Mouse (Mus musculus) A20 (cell line): ENCODE data around the gene Sv2c.

Experiments
- DNase-seq: peaks from one replicate; pipeline ENCODE4 v3.0.0-alpha.2; 2011; ENCODE audit warnings: low read depth, low spot score

The Sv2c gene

DNA sequence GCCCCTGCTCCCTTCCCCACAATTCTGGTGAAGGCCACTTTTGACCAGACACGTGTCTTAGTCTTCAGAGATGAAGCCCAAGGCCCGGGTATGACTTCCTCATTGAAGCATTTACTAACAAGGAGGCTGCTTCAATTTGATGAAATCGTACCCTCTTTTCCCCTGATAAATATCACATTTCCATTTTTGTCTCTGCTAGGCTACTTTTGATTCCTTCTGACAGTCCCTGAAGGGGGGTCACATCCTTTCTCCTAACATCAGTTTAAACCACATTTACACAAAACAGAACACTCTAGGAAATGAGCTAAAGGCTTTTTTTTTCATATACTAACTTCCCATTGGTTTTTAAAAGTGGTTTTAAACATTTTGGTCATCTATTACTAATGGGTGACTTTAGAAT is 79.6 kb downstream of the Sv2c start:
- DNase-seq = no peak

DNA sequence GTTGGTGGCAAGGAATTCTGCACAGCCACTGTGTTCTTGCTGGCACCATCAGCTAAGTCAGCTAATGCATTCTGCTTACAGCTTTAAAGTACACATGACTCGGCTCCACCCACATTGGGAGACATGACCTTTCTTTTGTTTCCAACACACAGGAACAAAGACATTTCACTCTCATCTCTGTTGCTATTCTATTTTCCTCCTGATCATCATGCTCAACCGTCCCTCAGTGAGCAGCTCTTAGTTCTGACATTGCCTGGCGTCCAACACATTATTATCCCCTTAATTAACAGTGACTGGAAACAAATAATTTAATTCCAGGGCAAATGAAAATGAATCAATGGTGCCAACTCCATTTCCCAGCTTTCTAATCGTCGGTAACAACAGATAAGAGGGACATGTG is 87.0 kb downstream of the Sv2c start:
- no peak for DNase-seq

DNA sequence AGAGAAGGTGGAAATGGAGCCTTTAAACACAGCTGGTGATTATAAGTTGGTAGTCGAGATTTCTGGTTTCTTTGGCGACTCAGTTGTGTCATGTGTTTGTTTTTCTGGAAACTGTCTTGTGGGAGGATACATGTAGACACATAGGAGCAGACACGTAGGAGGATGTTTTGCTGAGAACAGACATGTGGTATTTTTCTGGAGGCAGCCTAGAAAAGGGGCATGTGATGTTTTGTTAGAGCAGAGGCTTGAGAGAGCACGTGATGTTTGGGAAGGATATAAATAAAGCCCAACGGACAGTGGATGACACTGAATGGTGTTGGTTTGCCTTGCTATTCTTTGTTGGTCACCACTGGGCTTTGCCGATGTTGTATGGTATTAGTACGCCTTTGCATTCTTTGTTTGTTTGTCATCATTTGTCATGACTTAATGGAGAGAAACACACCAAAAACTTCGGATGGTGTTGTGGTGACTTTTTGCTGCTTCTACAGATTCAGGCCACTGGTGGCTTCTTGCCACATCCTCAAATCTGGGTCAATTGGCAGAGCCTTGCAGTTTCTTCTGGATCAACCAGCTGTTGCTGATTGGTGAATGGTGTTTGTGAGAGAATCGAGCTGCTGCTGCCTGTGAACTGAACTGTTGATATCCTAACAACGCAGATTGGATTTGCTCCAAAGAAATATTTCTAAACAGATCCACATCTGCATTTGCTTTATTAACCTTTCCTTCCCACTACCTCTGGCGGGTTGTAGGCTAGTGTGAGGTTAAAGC is 91.9 kb downstream of the Sv2c start:
- no peak for DNase-seq

DNA sequence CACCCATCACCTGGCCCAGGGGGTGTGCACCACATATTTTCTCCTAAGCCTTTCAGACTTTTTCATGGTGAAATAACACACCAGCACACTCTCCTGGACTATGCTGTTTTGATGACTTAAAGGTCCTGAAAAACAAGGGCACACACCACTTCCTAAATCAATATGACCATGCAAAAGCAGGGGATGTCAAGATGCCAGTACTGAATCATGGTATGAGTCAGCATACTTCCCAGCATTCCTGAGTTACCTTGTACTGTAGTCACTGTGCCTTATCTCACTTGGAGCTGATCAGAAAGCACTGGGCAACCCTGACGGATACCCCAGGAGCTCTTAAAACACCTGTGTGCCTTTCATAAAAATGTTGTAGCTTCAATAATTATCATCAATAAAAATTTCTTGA is 92.8 kb downstream of the Sv2c start:
- DNase-seq = no peak

DNA sequence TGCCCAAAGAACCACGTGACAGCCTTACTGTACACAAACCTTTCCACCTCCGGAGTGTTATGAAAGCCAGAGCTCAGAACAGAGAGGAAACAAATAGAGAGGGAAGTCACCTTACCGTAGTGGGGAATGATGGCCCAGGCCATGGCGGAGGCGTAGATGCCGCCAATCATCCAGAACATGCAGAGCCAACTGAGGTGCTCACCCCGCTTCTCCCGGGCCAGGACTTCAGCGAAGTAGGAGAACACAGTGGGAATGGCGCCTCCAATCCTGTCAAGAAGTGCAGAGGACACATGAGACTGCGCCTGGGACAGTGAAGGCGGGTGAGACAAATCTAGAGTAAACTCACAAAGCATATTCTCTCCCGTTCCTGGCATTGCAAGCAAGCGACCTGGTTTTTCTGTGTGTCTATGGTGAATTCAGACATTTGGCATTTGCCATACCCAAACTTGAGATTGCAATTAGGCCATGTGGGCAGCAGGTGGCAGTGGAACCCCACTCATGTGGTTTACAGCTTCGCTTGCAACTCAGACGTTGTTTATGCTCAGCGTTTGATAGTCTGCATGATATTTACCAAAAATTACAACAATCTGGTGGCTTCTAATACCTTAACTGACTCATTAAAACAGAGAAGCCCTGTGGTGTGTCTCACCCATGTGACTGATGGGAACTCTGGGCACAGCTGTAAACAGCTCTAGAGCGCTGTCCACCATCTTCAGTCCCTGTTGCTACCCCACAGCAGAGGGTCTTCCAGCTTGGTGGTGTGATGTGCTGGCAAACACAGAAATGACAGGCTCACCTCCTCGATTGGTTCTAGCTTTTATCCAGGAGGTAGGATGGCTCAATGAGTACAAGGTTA is 101.8 kb downstream of the Sv2c start:
- DNase-seq = peak; percentile 41

DNA sequence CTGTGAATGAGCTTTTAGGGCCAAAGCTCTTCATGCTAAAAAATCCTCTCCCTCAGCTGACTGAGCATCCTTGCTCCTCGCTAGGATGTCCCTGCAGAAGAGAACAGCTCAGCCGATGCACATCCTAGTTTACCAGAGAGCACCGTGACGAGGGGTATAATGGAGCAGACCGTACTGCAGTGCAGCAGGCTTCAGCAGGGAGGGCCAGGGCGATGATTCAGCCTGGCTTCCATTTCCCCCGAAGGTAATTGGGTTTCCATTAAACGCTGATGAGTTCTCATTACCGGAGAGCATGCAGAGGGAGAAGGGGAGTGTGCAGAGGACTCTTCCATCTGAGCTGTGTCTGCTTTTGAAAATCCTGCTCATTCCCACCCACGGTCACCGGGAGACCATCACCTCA is 108.5 kb downstream of the Sv2c start:
- no peak for DNase-seq

DNA sequence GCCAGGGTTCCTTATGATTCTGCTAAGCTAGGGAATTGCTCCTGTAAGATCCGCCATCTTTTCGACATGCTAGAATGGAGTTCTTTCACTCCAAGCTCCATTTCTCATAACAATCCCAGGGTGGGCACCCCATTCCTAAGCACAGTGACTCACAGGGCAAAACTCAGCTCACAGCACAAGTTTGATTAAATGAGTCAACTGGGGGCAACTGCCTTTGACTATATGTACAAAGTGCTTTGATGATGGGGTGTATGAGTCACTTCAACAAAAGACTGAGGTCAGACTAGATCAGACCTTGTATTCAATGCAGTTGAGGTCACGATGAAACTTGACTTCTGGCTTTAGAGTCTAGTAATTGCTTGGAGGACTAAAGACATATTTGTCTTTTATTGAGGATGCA is 116.9 kb downstream of the Sv2c start:
- no peak for DNase-seq

DNA sequence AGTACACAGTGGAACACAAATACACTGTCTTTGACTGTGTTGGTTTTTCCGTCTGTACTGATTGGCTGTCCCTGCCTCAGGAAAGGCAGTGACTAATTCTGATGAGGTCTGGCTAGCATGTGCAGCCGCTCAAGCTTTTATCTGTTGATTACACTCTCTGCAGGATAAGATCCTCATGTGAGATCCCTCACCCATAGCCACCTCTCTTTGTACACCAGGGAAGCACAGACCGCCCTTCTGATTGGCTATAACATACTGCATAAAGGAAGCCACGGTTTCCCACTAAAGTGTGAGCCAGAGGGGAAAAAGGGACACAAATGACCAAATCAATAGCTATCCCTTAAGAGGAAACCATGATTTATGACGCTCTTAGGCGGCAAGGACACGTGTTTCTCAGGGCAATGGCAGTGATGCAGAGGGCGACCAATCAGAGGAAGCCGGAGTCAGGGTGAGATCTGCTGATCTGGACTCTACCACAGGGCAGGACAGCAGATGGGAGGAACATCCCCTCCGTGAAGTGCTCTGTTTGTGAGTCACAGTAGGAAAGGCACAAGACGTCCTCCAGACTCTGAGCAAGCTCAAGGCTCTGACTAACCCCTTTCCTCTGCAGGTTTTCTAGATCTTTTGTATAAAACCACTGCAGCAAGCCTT is 121.4 kb downstream of the Sv2c start:
- DNase-seq = no peak

DNA sequence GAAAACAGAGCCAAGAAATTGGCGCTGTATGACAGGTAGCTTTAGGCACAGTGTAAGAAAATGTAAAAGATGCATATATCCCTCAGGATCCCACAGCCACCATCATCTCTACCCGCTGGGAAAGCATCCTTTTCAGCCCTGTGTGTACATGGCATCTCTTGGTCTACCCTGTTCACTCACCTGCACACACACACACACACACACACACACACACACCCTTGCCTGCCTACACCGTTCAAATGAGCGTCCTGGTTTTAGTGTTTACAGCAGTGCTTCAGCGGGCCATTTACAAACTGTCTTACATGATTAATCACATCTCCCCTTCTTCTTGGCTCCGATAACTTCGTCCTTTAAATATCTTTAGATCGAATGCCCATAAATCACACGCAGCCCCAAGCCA is 123.4 kb downstream of the Sv2c start:
- DNase-seq = no peak

DNA sequence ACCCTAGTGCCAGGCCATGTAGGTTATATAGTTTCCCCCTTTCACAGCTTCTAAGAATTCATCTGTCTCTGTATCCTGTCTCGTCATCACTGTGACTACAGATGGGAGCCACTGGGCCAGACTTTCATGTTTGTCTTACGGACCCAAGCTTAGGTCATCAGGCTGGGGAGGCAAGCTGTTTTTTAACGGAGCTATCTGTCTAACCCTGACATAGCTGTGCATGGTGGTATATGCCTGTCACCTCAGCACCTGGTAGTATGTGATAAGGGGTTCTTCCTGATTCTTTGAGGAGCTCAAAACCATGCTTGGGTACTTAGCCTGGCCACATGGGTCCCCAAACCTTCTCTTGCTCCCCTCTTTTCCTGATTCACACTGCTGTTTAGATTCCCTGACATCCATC is 124.2 kb downstream of the Sv2c start:
- no peak for DNase-seq

DNA sequence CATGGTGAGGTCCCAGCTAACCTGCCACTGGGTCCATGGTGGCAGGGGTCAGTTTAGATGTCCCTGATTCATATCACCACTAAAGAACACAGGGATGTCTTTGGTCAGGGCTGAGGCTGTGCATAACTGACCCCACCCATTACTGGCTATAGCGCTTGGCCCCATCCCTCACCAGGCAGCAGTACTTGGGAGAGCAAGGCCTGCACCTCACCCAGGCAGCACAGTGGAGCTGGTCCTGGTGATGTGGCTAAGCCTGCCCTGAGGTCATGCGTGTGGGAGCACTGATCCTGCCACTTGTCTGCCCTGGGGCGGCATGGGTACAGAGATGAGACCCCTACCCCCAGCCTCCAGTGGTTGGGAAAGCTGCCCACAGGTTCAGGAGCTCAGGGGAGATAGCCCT is 128.8 kb downstream of the Sv2c start:
- DNase-seq = no peak

DNA sequence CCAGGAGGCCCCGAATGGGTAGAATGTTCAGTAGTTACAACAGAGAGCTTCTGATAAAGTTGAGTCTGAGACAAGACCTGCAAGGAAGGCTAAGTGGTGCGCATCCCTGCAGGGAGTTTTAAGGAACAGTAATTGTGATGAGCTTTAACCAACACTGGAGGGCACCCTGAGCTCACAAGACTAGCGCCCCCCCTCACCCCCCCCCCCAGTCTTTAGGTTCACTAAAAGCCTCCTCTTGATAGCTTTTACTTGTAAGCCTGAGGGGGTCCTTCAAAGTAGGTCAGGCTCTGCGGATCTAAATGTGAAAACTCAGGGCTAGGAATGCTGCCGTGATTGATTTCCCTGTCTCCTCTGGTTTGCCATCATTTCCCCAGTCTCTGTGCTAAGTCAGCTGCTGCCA is 129.9 kb downstream of the Sv2c start:
- DNase-seq = no peak

DNA sequence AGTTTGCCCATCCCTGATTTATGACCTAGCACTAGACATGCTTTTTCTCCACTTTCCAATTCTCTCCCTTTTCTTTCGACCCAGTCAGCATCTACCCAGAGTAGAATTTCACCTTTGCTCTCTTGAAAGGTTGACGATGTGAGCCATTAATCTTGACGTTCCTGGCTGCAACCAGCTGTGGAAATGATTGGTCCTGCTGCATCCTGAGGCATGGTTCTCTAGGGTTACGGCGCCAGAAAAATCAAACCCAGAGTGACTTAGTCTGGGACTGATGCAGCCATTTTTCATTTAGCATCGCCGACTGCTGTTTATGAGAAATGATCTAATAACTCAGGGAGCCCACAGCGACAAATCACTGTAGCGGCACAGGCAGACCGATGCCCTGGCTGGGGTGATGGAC is 133.0 kb downstream of the Sv2c start:
- no peak for DNase-seq

DNA sequence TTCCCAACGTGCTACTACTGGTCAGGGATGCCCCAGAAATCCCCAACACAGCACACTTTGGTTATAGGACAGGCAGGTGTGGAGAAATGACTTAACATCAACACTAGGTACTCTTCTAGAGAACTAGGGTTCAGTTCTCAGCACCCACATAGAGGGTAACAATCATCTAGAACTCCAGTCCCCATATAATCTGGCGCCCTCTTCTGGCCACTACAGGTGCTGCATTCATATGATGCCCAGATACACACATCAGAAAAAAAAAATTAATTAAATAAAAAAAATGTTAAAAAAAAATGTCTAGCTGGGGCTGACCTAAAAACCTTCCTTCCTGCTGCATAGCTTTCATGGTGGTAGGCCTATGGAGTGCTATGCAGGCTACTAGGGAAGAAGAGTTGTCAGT is 135.1 kb downstream of the Sv2c start:
- DNase-seq = no peak

DNA sequence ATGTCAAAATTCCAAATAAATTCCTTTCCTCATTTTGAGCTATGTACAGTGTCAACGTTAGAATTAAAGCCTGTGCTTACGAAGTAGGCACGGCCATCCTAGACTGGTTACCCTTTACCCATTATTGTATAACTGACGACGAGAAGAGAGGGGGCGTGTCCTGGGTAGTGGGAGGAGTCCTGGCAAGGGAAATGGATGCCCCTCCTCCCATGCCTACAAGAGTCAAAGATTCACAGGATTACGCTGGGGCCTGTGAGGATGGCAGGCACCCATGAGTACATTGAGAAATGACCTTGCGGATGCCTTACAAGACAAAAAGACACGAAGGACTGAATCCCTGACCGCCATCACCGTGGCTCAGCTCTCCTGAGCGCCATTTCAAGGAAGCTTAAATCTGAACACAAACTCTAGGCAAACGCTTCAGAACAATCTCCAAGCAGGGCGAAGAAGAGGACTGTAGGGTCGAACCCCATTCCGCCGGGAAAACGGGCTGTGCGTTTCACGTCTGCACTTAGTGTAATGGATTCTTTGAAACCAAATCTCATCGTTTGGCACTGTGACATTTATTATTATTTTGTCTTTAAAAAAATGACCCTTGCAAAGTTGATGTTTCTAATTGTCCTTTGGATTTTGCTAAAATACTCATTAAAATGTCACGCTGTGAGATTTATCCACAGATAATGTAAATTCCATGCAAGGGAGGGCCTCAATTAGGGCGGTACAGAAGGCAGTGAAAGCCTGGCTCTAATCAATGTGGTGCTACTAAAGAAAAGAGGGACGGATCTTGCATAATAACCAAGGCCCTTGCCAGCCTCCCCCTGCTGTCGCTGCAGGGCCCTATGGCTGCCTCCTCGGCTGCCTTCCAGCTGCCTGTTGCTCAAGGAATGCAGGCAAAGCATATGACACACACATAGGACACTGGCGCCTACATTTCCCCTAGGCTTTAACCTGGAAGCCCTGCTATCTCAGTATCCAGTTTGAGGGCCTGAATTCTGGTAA is 137.4 kb downstream of the Sv2c start:
- DNase-seq = no peak

DNA sequence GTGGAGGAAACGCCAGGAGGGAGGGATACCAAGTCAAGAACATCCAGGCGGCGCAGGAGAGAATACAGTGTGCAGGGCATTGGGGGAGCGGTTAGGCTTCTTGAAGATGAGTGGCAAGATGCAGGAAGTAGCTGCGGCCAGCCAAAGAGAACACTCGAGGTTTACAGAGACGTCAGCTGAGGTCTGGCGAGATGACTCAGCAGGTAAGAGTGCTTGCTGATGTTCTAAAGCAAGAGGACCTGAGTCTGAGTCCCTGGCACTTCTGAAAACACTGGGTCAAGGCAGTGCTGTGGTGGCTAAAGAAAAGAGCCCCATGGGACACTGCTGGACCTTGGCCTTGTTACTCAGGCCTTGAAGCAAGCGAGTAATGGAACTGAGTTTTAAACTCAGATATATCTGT is 144.2 kb downstream of the Sv2c start:
- no peak for DNase-seq

DNA sequence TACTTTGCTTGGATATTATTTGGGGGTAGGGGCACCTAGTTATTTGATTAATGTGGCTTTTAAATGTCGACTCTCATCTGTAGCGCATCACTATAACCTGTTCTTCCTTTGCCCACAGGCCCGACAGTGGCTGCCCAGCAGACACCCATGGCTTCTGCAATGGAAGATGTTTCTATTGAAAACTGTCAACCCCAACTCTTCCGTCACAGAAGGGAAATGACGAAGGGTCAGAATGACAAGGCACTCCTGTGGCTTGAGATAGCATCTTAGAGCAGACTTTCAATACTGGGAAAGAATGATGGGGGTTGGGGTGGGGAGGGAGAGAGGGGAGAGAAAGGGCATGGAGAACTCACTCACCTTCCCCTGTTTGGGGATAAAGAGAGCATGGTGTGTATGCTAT is 145.2 kb downstream of the Sv2c start:
- DNase-seq = no peak

DNA sequence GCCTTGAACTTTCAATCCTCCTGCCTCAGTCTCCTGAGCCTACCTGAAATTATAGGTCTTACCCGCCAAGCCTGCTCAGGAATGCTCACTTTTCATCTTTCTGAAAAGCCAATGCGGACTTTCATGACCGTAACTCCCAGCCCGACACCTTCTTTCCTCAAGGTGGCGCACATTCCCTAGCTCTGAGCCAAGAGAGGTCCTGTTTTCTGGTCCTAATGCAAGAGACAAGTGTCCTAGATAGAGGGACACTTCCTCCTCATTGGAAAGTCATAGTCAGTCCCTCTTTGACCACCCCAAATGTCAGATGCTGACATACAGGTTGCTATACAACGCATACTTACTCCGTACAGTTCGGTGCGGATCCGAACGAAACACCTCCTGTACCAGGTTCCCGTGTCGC is 146.0 kb downstream of the Sv2c start:
- peak; percentile 2 for DNase-seq

DNA sequence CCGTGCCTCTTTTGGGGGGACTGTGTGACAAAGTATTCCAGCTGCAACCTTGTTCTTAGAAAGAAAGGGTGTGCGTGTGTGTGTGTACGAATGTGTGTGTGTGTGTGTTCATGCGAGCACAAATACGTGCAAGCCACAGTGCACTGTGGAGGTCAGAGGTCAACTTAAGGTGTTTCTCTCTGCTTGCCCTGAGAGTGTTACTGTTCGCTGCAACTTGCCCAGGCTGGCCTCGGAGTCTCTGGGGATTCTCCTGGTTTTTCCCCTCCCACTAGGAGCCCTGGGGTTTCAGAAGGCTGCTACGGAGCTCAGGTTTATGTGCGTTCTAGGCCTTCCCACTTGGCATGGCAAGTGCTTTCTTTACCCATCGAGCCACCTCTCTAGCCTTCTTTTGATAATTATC is 157.2 kb downstream of the Sv2c start:
- no peak for DNase-seq

DNA sequence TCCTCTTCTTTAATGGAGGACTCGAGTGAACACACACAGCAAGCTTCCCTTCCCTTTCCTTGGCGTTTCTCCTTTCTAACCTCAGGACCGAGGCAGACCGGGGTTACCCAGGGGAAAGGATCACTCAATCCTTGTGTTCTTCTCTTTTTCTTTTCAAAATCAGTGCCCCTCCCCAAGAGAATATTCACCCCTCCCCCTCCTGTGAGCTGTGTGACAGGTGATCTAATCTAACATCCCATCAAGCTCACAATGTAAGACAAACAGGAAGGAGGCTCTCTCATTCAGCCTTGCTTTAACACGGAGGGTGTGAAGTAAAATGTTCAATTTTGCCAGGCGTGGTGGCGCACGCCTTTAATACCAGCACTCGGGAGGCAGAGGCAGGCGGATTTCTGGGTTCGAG is 158.3 kb downstream of the Sv2c start:
- DNase-seq = no peak

DNA sequence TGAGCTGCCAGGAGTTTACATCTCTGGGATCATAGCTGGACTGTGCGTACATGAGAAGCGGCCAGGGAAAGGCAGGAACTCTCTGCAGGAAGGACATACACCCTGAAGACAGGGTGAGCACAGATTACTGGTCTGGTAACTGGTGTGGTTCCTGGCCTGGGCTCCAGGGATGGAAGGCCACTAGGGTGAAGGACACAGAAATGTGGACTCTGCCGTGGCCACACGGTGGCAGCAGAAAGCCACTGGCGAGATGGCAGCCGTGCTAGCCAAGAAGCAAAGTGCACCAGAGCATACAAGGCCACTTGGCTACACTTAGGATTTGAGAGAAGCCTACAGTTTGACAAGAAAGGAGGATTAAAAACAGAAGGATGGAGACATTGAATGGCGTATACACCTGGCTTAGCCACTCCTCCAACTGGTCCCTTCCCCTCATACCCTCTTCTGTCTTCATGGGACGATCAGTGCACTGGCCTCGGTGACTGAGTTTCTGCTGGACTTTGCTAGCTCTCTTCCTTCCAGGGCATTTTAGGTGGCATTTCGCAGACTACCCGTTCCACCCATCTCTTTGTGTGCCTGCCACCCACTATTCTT is 158.9 kb downstream of the Sv2c start:
- DNase-seq = peak; percentile 20
